Mouse (Mus musculus): Measurements from ENCODE around the gene Ctxn1. TPM values are rescaled to one million over a fixed set of nuclear protein-coding genes. Genes with fewer than 3 reads are reported as not detected.
A peak's percentile ranks its signal among the peaks of the same experiment; 100 is the strongest.

Gene Ctxn1
- polyA plus RNA-seq, 1 experiment = 18.5 TPM

DNA sequence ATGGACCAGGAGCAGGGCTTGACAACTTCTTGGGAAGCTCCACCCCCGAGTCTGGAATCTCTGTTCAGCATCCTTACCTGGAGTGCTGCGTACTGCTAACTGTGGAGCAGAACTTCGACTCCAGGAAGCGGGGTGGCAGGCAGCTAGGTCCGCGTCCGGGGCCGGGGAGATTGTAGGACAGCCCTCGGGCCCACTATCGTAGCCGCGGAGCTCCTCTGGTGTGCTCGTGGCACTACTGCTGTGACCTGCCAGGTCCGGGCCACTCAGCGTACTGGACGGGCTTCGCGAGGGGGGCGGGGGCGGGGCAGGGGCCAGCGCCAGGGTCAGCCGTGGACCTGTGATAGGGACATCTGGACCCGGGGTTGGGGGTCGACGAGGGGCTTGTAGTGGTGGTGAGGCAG lies 46.3 kb downstream of the Ctxn1 start:
- TF ChIP-seq CTCF (IDR thresholded peaks at IDR 0.05; ENCODE audit: extremely low read depth, insufficient read length, insufficient replicate concordance, low read depth, low read length) = no peak
- Histone ChIP-seq H3K27me3 (ENCODE audit: control insufficient read depth, insufficient read depth, low read length) (peaks cover 26% of the 10 kb centered on the region), H3K4me1 (ENCODE audit: control insufficient read depth, insufficient read depth, insufficient read length, low read length) (peaks cover 21% of the 10 kb centered on the region), H3K4me3 (ENCODE audit: low read depth, low read length) (peak overlapping the region; percentile 60), H3K36me3 (ENCODE audit: control insufficient read depth, insufficient read depth, low read length) (no peaks in the 10 kb centered on the region), H3K27ac (ENCODE audit: insufficient read depth, low read depth, low read length) (no peak overlapping the region)
- WGBS = 1% methylated on average over 25 of the region's 25 CpGs

DNA sequence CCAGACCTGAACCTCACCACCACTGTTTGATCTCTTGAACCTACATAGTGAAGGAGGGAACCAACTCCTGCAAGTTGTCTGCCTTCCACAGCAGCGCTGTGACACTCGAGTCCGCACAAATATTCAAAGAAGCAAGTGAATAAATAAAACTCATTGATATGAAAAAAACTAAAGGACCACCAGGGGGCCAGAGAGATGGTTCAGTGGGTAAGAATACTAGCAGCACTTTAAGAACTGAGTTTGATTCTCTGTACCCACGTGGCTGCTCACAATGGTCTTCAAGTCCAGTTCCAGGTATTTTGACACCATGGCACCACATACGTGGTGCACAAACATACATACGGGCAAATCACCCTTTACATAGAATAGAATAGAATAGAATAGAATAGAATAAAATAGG lies 48.0 kb downstream of the Ctxn1 start:
- 69% methylated on average over 6 of the region's 6 CpGs for WGBS
- Histone ChIP-seq H3K36me3 (ENCODE audit: control insufficient read depth, insufficient read depth, low read length) (0 out of 2 replicates have a peak, but pooled peaks cover under 1% of the 10 kb centered on the region), H3K4me3 (ENCODE audit: low read depth, low read length) (no peak overlapping the region), H3K4me1 (ENCODE audit: control insufficient read depth, insufficient read depth, insufficient read length, low read length) (peaks cover 28% of the 10 kb centered on the region), H3K27ac (ENCODE audit: insufficient read depth, low read depth, low read length) (no peak overlapping the region), H3K27me3 (ENCODE audit: control insufficient read depth, insufficient read depth, low read length) (peaks cover 9% of the 10 kb centered on the region; the same call in 1 of the 2 replicates)
- no peak for TF ChIP-seq POLR2A (IDR thresholded peaks at IDR 0.05; ENCODE audit: low read depth, low read length)
- TF ChIP-seq CTCF (IDR thresholded peaks at IDR 0.05; ENCODE audit: extremely low read depth, insufficient read length, insufficient replicate concordance, low read depth, low read length) = no peak

Other genes starting within 250 kb of the Ctxn1 start
- 0.86 TPM in 1 of 2 replicates, not detected in the other for gene Cd209f, start 153.4 kb downstream of the Ctxn1 start, polyA plus RNA-seq (2012; rRNA removed)
- gene Cd209g, start 125.2 kb downstream of the Ctxn1 start, polyA plus RNA-seq (2012; rRNA removed) = 0.67 TPM in 1 of 2 replicates, not detected in the other
- 3.9 and 5.2 TPM in 2 replicates for gene Evi5l, start 92.7 kb downstream of the Ctxn1 start, polyA plus RNA-seq (2012; rRNA removed)
- 0.08 and 0.18 TPM in 2 replicates for gene Prr36, start 41.8 kb downstream of the Ctxn1 start, polyA plus RNA-seq (2012; rRNA removed)
- gene Lrrc8e, start 32.4 kb downstream of the Ctxn1 start, polyA plus RNA-seq (2012; rRNA removed) = 0.09 and 0.46 TPM in 2 replicates
- gene Map2k7, start 20.5 kb downstream of the Ctxn1 start, polyA plus RNA-seq (2012; rRNA removed) = 10.2 and 27.0 TPM in 2 replicates
- gene Gm49320, start 20.4 kb downstream of the Ctxn1 start, polyA plus RNA-seq (2012; rRNA removed) = 0.93 and 1.1 TPM in 2 replicates
- 17.2 and 60.2 TPM in 2 replicates for gene Tgfbr3l, start 11.1 kb downstream of the Ctxn1 start, polyA plus RNA-seq (2012; rRNA removed)
- gene Snapc2, start 6.2 kb downstream of the Ctxn1 start, polyA plus RNA-seq (2012; rRNA removed) = 15.0 and 22.6 TPM in 2 replicates
- gene Timm44, start 16.6 kb upstream of the Ctxn1 start, polyA plus RNA-seq (2012; rRNA removed) = 51.6 and 65.2 TPM in 2 replicates
- gene Ccl25, start 65.9 kb upstream of the Ctxn1 start, polyA plus RNA-seq (2012; rRNA removed) = 84.4 and 180 TPM in 2 replicates
- gene Elavl1, start 66.1 kb upstream of the Ctxn1 start, polyA plus RNA-seq (2012; rRNA removed) = 13.3 and 20.7 TPM in 2 replicates
- gene Cers4, start 233.8 kb upstream of the Ctxn1 start, polyA plus RNA-seq (2012; rRNA removed) = 14.4 and 14.8 TPM in 2 replicates

Measured in small intestine, adult 2 months (tissue).